Mouse (Mus musculus) urinary bladder, adult 2 months (tissue): Measurements from ENCODE around the gene Gm20388. TPM values are rescaled to one million over a fixed set of nuclear protein-coding genes. Genes with fewer than 3 reads are reported as not detected.
A peak's percentile ranks its signal among the peaks of the same experiment; 100 is the strongest.
"Not testable (repeated sequence)": the region's sequence is repeated elsewhere in the genome, so short reads cannot be mapped to it uniquely, and the experiment has no call there.

Source experiments
- DNase-seq: peaks from one replicate; pipeline ENCODE4 v3.0.0; 2022; ENCODE audit warnings: low spot score
- polyA plus RNA-seq: library from polyadenylated mRNA; depleted of rRNA; stranded (reverse); fragments of >200 nt; gene quantifications from 2 replicates; pipeline ENCODE4 v1.2.3, GENCODE M21; 2012

Gene Gm20388
- polyA plus RNA-seq, 1 experiment = 50.2 TPM

GRCm38 (mm10) chr8:122617947-122618546 lies 2707.4 kb downstream of the Gm20388 start:
- peak; percentile 53 for DNase-seq

GRCm38 (mm10) chr8:122618660-122619378 lies 2708.2 kb downstream of the Gm20388 start:
- DNase-seq = no peak

GRCm38 (mm10) chr8:122620446-122620845 lies 2709.8 kb downstream of the Gm20388 start:
- no peak for DNase-seq

GRCm38 (mm10) chr8:122622727-122623126 lies 2712.1 kb downstream of the Gm20388 start, which contains the start of gene Pabpn1l:
Gene Pabpn1l (minus strand): TSS chr8:122622739.
- no peak for DNase-seq

- DNase-seq = no peak
These were observed 2713.4 kb downstream of the Gm20388 start for GRCm38 (mm10) chr8:122623844-122624642.

- DNase-seq = no peak
These were observed 2714.0 kb downstream of the Gm20388 start for GRCm38 (mm10) chr8:122624653-122625052.

- DNase-seq = no peak
These were observed 2715.2 kb downstream of the Gm20388 start for GRCm38 (mm10) chr8:122625811-122626210.

GRCm38 (mm10) chr8:122626896-122627295 lies 2716.3 kb downstream of the Gm20388 start:
- no peak for DNase-seq

GRCm38 (mm10) chr8:122629388-122629787 lies 2718.7 kb downstream of the Gm20388 start:
- no peak for DNase-seq

- DNase-seq = no peak
These were observed 2720.1 kb downstream of the Gm20388 start for GRCm38 (mm10) chr8:122630696-122631095.

- DNase-seq = not testable (repeated sequence)
These were observed 2721.5 kb downstream of the Gm20388 start for GRCm38 (mm10) chr8:122632134-122632533.

- DNase-seq = no peak
These were observed 2722.6 kb downstream of the Gm20388 start for GRCm38 (mm10) chr8:122633205-122633604.

- no peak for DNase-seq
These were observed 2725.5 kb downstream of the Gm20388 start for GRCm38 (mm10) chr8:122635878-122636802.

- DNase-seq = no peak
These were observed 2726.1 kb downstream of the Gm20388 start for GRCm38 (mm10) chr8:122636803-122637175.

- DNase-seq = no peak
These were observed 2726.6 kb downstream of the Gm20388 start for GRCm38 (mm10) chr8:122637230-122637629.

GRCm38 (mm10) chr8:122638601-122639000 lies 2728.0 kb downstream of the Gm20388 start:
- DNase-seq = no peak

GRCm38 (mm10) chr8:122639521-122640248 lies 2729.0 kb downstream of the Gm20388 start:
- DNase-seq = no peak

GRCm38 (mm10) chr8:122640825-122641224 lies 2730.2 kb downstream of the Gm20388 start:
- DNase-seq = no peak

- no peak for DNase-seq
These were observed 2730.8 kb downstream of the Gm20388 start for GRCm38 (mm10) chr8:122641406-122641805.

- DNase-seq = no peak
These were observed 2731.4 kb downstream of the Gm20388 start for GRCm38 (mm10) chr8:122642071-122642470.
